Mouse (Mus musculus): ENCODE results near the gene Atic. TPM values are rescaled to one million over a fixed set of nuclear protein-coding genes. Genes with fewer than 3 reads are reported as not detected.

The Atic gene
- total RNA-seq, 1 experiment = 127 TPM

DNA sequence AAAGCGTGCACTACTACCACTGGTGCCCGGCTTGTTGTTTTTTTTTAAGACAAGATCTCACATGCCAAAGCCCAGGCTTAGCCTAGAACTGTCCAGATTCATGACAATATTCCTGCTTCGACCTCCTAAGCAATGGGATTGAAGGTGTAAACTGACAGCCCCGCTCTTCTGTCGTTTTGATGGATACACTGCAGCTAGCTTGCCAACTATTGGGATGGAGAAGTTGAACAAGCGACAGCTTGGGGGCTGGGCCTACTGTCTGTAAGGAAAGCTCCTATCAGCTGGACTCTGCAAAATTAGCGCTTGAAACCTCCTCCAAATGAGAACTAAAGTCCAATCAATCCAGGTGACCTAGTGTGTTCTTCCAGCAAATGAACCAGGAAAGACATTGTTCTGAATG is 26.9 kb downstream of the Atic start:
- TF ChIP-seq ZNF384 (IDR thresholded peaks at IDR 0.05; ENCODE audit: low read depth, low read length) (no peak), HCFC1 (IDR thresholded peaks at IDR 0.05; ENCODE audit: borderline replicate concordance, insufficient read depth, low read length) (no peak), CHD2 (IDR thresholded peaks at IDR 0.05; ENCODE audit: low read depth, low read length) (no peak), MAFK (IDR thresholded peaks at IDR 0.05; ENCODE audit: insufficient read depth, low read depth, low read length) (no peak), ZC3H11A (IDR thresholded peaks at IDR 0.05; ENCODE audit: borderline replicate concordance, low read depth, low read length) (no peak)
- Histone ChIP-seq H3K9me3 (ENCODE audit: control insufficient read depth, insufficient read depth, low read depth, low read length) (no peaks in the 10 kb centered on the region), H3K4me1 (ENCODE audit: control insufficient read depth in 2 of 2, insufficient read depth in 2 of 2, low read length in 2 of 2, poor library complexity in 1 of 2) (no peaks in the 10 kb centered on the region), H3K27ac (ENCODE audit: insufficient read depth, low read depth, low read length, poor library complexity, severe bottlenecking) (no peak overlapping the region), H3K4me3 (ENCODE audit: insufficient read depth in 1 of 2, low read depth in 1 of 2, low read length in 2 of 2, poor library complexity in 1 of 2, severe bottlenecking in 1 of 2) (no peak overlapping the region), H3K9ac (ENCODE audit: insufficient read depth, low read depth, low read length, poor library complexity, severe bottlenecking) (no peak overlapping the region), H3K36me3 (ENCODE audit: control insufficient read depth, insufficient read depth, low read length, poor library complexity, severe bottlenecking) (peaks cover 40% of the 10 kb centered on the region)
- DNase-seq (ENCODE audit: low read depth, low spot score) = no peak
- in situ Hi-C loops (cut with MboI; ENCODE audit: low sequenced_read_pairs in 2 of 2, unreplicated experiment in 2 of 2) = no loop called here

DNA sequence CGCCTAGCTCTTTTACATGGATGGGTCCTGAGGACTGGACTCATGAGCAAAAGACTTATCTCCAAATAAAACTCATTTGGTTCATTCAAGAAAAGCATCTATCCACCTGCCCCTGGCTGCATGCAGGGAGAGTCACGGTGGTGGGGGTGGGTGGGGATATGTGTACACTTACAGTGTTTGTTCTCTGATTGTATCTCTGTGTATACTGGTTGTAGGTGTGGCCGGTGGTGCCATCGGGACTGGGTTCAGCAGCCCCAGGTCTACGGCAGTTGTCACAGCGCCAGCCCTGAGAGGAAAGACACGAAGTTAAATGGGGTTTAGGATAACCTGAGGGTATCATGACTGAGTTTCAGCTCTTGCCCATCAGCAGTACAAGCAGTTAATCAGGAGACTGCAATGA is 29.7 kb downstream of the Atic start:
- H3K4me1 ChIP-seq (ENCODE audit: control insufficient read depth in 2 of 2, insufficient read depth in 2 of 2, low read length in 2 of 2, poor library complexity in 1 of 2) = no peaks in the 10 kb centered on the region
- H3K36me3 ChIP-seq (ENCODE audit: control insufficient read depth, insufficient read depth, low read length, poor library complexity, severe bottlenecking) = peaks cover 54% of the 10 kb centered on the region
- H3K9ac ChIP-seq (ENCODE audit: insufficient read depth, low read depth, low read length, poor library complexity, severe bottlenecking) = no peak overlapping the region
- no peak for DNase-seq (ENCODE audit: low read depth, low spot score)
- H3K4me3 ChIP-seq (ENCODE audit: insufficient read depth in 1 of 2, low read depth in 1 of 2, low read length in 2 of 2, poor library complexity in 1 of 2, severe bottlenecking in 1 of 2) = no peak overlapping the region
- in situ Hi-C loops (cut with MboI; ENCODE audit: low sequenced_read_pairs in 2 of 2, unreplicated experiment in 2 of 2) = no loop called here
- H3K9me3 ChIP-seq (ENCODE audit: control insufficient read depth, insufficient read depth, low read depth, low read length) = no peaks in the 10 kb centered on the region
- TF ChIP-seq ZC3H11A (IDR thresholded peaks at IDR 0.05; ENCODE audit: borderline replicate concordance, low read depth, low read length) (no peak), CHD2 (IDR thresholded peaks at IDR 0.05; ENCODE audit: low read depth, low read length) (no peak), HCFC1 (IDR thresholded peaks at IDR 0.05; ENCODE audit: borderline replicate concordance, insufficient read depth, low read length) (no peak), ZNF384 (IDR thresholded peaks at IDR 0.05; ENCODE audit: low read depth, low read length) (no peak), MAFK (IDR thresholded peaks at IDR 0.05; ENCODE audit: insufficient read depth, low read depth, low read length) (no peak)
- no peak overlapping the region for H3K27ac ChIP-seq (ENCODE audit: insufficient read depth, low read depth, low read length, poor library complexity, severe bottlenecking)

DNA sequence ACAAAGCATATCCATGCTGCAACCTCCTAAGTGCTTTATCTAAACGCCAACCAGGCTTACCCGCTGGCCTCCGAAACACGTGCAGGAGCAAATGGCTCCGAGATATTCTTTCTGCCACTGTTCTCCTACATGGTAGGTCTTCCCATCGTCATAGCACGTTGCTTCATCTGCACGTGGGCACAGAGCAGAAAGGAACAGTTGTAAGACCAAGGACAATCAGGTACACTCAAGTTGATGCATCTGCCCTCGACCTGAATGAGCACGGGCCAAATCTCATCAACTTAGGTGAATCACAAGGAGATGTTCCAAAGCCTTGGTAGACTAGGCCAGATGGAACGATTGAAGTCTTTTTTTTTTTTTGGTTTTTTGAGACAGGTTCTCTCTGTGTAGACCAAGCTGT is 33.1 kb downstream of the Atic start:
- H3K4me1 ChIP-seq (ENCODE audit: control insufficient read depth in 2 of 2, insufficient read depth in 2 of 2, low read length in 2 of 2, poor library complexity in 1 of 2) = no peaks in the 10 kb centered on the region
- TF ChIP-seq CHD2 (IDR thresholded peaks at IDR 0.05; ENCODE audit: low read depth, low read length) = no peak
- no peak for TF ChIP-seq HCFC1 (IDR thresholded peaks at IDR 0.05; ENCODE audit: borderline replicate concordance, insufficient read depth, low read length)
- TF ChIP-seq MAFK (IDR thresholded peaks at IDR 0.05; ENCODE audit: insufficient read depth, low read depth, low read length) = no peak
- no peak for TF ChIP-seq ZC3H11A (IDR thresholded peaks at IDR 0.05; ENCODE audit: borderline replicate concordance, low read depth, low read length)
- TF ChIP-seq ZNF384 (IDR thresholded peaks at IDR 0.05; ENCODE audit: low read depth, low read length) = no peak
- no peaks in the 10 kb centered on the region for H3K9me3 ChIP-seq (ENCODE audit: control insufficient read depth, insufficient read depth, low read depth, low read length)
- no peak overlapping the region for H3K27ac ChIP-seq (ENCODE audit: insufficient read depth, low read depth, low read length, poor library complexity, severe bottlenecking)
- DNase-seq (ENCODE audit: low read depth, low spot score) = no peak
- in situ Hi-C loops (cut with MboI; ENCODE audit: low sequenced_read_pairs in 2 of 2, unreplicated experiment in 2 of 2) = no loop called here
- H3K9ac ChIP-seq (ENCODE audit: insufficient read depth, low read depth, low read length, poor library complexity, severe bottlenecking) = no peak overlapping the region
- peaks cover 69% of the 10 kb centered on the region for H3K36me3 ChIP-seq (ENCODE audit: control insufficient read depth, insufficient read depth, low read length, poor library complexity, severe bottlenecking)
- no peak overlapping the region for H3K4me3 ChIP-seq (ENCODE audit: insufficient read depth in 1 of 2, low read depth in 1 of 2, low read length in 2 of 2, poor library complexity in 1 of 2, severe bottlenecking in 1 of 2)

DNA sequence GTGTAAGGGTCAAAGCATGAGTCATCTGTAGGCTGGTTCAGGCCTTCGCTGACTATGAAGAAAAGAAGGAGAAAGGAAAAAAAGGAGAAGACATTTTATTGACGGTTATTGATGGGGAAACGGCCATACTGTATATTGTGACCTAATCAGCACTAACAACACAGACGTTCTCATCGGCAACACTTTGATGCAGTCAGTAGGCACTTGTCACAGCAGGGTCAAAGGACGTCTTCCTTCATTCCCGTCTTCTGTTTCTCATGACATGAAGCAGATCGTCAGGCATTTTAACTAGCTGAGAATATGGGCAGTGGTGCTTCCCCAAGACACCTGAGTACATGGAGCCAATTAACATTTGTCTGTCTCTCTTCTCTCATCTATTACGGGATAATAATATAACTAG is 36.2 kb downstream of the Atic start:
- H3K9me3 ChIP-seq (ENCODE audit: control insufficient read depth, insufficient read depth, low read depth, low read length) = no peaks in the 10 kb centered on the region

DNA sequence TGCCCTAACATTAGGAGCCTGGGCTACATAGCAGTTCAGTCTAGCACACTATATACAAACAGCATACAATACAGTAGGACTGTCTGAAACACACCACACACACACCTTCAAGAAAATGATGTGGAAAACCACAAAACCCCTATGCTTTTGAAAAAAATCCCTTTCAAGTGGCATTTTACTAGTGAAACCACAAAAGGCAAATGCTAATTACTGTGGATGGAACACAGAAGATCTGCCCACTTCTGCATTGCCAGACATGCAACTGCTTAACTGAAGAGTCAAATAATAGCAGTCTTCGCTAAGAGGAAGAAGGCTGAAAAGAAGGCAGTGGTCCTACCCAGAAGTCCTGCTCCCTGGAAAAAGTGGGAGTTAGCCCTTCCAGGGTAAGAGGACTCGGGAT is 37.3 kb downstream of the Atic start:
- no peak for DNase-seq (ENCODE audit: low read depth, low spot score)
- Histone ChIP-seq H3K4me3 (ENCODE audit: insufficient read depth in 1 of 2, low read depth in 1 of 2, low read length in 2 of 2, poor library complexity in 1 of 2, severe bottlenecking in 1 of 2) (no peak overlapping the region), H3K4me1 (ENCODE audit: control insufficient read depth in 2 of 2, insufficient read depth in 2 of 2, low read length in 2 of 2, poor library complexity in 1 of 2) (no peaks in the 10 kb centered on the region), H3K27ac (ENCODE audit: insufficient read depth, low read depth, low read length, poor library complexity, severe bottlenecking) (no peak overlapping the region), H3K36me3 (ENCODE audit: control insufficient read depth, insufficient read depth, low read length, poor library complexity, severe bottlenecking) (peaks cover 60% of the 10 kb centered on the region), H3K9me3 (ENCODE audit: control insufficient read depth, insufficient read depth, low read depth, low read length) (no peaks in the 10 kb centered on the region), H3K9ac (ENCODE audit: insufficient read depth, low read depth, low read length, poor library complexity, severe bottlenecking) (no peak overlapping the region)
- no peak for TF ChIP-seq MAFK (IDR thresholded peaks at IDR 0.05; ENCODE audit: insufficient read depth, low read depth, low read length)
- no peak for TF ChIP-seq ZNF384 (IDR thresholded peaks at IDR 0.05; ENCODE audit: low read depth, low read length)
- TF ChIP-seq ZC3H11A (IDR thresholded peaks at IDR 0.05; ENCODE audit: borderline replicate concordance, low read depth, low read length) = no peak
- TF ChIP-seq CHD2 (IDR thresholded peaks at IDR 0.05; ENCODE audit: low read depth, low read length) = no peak
- no peak for TF ChIP-seq HCFC1 (IDR thresholded peaks at IDR 0.05; ENCODE audit: borderline replicate concordance, insufficient read depth, low read length)
- in situ Hi-C loops (cut with MboI; ENCODE audit: low sequenced_read_pairs in 2 of 2, unreplicated experiment in 2 of 2) = no loop called here

More for the DNA sequence above, 36.2 kb downstream of the Atic start:
- DNase-seq (ENCODE audit: low read depth, low spot score) = no peak
- in situ Hi-C loops (cut with MboI; ENCODE audit: low sequenced_read_pairs in 2 of 2, unreplicated experiment in 2 of 2) = no loop called here
- TF ChIP-seq CHD2 (IDR thresholded peaks at IDR 0.05; ENCODE audit: low read depth, low read length) (no peak), ZC3H11A (IDR thresholded peaks at IDR 0.05; ENCODE audit: borderline replicate concordance, low read depth, low read length) (no peak), ZNF384 (IDR thresholded peaks at IDR 0.05; ENCODE audit: low read depth, low read length) (no peak), HCFC1 (IDR thresholded peaks at IDR 0.05; ENCODE audit: borderline replicate concordance, insufficient read depth, low read length) (no peak), MAFK (IDR thresholded peaks at IDR 0.05; ENCODE audit: insufficient read depth, low read depth, low read length) (no peak)
- H3K9ac ChIP-seq (ENCODE audit: insufficient read depth, low read depth, low read length, poor library complexity, severe bottlenecking) = no peak overlapping the region
- H3K27ac ChIP-seq (ENCODE audit: insufficient read depth, low read depth, low read length, poor library complexity, severe bottlenecking) = no peak overlapping the region
- H3K4me3 ChIP-seq (ENCODE audit: insufficient read depth in 1 of 2, low read depth in 1 of 2, low read length in 2 of 2, poor library complexity in 1 of 2, severe bottlenecking in 1 of 2) = no peak overlapping the region
- peaks cover 61% of the 10 kb centered on the region for H3K36me3 ChIP-seq (ENCODE audit: control insufficient read depth, insufficient read depth, low read length, poor library complexity, severe bottlenecking)
- no peaks in the 10 kb centered on the region for H3K4me1 ChIP-seq (ENCODE audit: control insufficient read depth in 2 of 2, insufficient read depth in 2 of 2, low read length in 2 of 2, poor library complexity in 1 of 2)
